Mouse (Mus musculus) ovary, adult 2 months (tissue): ENCODE measurements around the gene Scn5a. TPM values are rescaled to one million over a fixed set of nuclear protein-coding genes. Genes with fewer than 3 reads are reported as not detected.

Source experiments
- polyA plus RNA-seq: library from polyadenylated mRNA; depleted of rRNA; stranded (reverse); fragments of >200 nt; gene quantifications from 2 replicates; pipeline ENCODE4 v1.2.3, GENCODE M21; 2012; rRNA removed

Scn5a gene
- 2.1 and 2.7 TPM in 2 replicates for polyA plus RNA-seq

DNA sequence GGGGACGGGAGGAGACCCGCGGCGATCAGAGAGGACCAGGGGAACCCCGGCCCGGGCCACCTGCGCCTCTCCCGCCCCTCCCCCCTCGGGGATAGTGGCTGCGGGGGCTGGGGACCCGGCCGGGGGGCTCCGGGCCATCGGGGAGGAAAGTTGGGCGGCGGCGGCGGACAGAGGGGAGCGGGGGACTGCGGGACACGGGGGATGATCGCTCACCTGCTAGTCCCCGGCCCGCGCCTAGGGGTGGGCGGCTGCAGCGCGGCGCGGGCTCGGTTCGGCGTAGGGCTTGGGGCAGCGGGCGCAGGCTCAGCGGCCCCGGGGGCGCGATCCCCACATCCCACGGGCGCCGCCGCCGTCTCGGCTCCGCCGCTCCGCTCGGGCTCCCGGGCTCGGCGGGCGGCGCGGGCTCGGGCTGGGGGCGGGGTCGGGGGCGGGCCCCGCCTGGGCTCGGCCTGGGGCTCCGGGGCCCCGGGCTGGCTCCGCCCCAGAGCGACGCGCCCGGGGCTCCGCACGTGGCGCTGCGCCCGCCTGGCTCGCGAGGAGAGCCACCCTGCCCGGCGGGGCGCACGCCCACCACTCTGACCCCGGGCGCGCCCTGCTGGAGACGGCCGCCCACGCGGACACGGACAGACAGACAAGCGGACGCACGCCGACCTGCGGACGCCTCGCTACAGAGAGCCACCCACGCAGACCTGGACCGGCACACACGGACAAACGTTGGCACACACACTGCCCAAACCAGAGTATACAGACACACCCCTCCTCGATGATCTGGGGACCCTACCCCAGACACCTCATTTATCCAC, at the start of gene Scn5a:
TSS of gene Scn5a (minus strand) at position 381 of the 803 bp plus-strand sequence.

DNA sequence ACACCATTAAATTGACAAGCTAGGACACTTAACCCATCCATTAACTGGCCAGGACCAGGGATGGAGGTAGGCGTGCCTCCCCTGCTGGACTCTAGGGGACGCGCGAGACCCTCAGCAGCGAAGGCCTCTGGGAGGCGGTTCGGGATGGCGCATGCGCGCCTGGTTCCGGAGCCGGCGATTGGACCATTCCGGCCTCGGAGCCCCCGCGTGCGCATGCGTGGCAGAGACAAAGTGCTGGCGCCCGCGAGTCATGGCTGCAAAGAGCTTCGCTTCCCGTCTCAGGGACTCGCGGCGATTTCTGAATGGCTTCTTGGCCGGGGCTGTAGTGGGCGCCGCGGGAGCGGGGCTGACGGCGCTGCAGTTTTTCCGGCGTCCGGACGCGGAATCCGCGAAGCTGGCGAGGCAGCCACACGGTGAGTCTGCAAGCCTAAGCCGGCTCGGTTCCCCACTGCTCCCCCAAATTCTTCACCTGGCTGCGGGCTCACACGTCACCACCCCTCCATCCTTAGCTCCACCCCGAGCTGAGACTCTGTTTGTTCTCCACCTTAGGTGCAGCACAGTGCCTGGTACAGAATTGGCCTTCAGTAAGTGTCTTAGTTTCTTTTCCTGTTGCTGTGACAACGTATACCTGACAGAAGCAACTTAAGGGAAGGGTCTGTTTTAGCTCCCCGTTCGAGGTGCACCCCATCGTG, 133.9 kb downstream of the Scn5a start, which contains the start of gene Exog:
TSS of gene Exog (plus strand) at position 206 of the 692 bp plus-strand sequence.

Other genes with a start within 250 kb of the Scn5a start
- 296 and 538 TPM in 2 replicates for gene Acaa1a, start 239.3 kb downstream of the Scn5a start, polyA plus RNA-seq
- 22.3 and 26.2 TPM in 2 replicates for gene Myd88, start 237.6 kb downstream of the Scn5a start, polyA plus RNA-seq
- gene Xylb, start 221.6 kb downstream of the Scn5a start, polyA plus RNA-seq = 7.1 and 12.7 TPM in 2 replicates
- 0.20 and 0.30 TPM in 2 replicates for gene Slc22a14, start 213.5 kb downstream of the Scn5a start, polyA plus RNA-seq
- gene Acvr2b, start 176.9 kb downstream of the Scn5a start, polyA plus RNA-seq = 11.3 and 13.3 TPM in 2 replicates
- gene Exog, start 134.1 kb downstream of the Scn5a start, polyA plus RNA-seq = 3.5 and 3.7 TPM in 2 replicates
- gene Scn10a, start 140.3 kb upstream of the Scn5a start, polyA plus RNA-seq = 0.38 and 0.54 TPM in 2 replicates
- not detected in 2 replicates for gene Scn11a, start 246.4 kb upstream of the Scn5a start, polyA plus RNA-seq